Mouse (Mus musculus) T-helper 1 cell (primary cell): ENCODE measurements around the gene Pkdrej.

Experiments used
- in situ Hi-C: fragments of 300-600 bp; cut with MboI, MseI; formaldehyde crosslinking; loops from one replicate; pipeline ENCODE4 v1.15.1; 2025; ENCODE audit warnings: high pct_unique_total_duplicates

The Pkdrej gene

DNA sequence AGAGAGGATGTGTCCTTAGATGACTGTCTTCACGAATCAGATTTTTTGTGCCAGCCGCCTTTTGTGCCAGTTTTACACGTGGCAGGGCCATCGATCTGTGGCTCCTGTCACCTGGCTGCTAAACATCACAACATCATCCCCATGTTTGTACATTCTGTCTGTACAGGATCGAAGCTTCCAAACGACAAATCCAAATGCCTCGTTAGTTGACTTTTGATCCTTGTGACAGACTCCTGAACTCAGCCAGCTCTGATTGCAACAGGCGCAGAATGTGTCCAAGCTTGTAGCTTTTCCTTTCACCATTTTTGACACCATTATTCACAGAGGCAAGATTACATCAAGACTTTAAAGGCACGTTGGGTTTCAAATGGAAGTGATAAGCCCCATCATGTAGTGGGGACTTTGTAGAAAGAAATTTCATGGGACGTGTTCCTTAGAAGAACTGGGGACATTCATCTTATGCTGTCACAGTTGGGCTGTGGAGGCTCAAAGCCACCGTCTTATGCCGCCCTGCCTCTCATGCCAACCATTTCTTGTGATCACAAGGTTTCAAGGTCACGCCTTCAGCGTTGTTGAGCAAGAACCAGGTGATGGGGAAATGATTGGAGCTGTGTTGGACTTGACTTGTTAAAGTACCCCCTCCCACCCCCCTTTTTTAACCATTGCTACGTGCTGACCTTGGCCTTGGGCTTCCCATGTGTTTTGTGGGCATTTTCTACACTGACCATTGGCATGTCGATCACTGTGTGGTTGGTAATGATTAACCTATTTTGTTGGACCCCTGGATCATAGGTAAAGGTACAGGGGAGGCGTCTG is 50.0 kb downstream of the Pkdrej start:
- in situ Hi-C loops: loop anchor here (5.0 kb wide), 1 partner anchor 759 kb away; no protein-coding TSS in a partner anchor

DNA sequence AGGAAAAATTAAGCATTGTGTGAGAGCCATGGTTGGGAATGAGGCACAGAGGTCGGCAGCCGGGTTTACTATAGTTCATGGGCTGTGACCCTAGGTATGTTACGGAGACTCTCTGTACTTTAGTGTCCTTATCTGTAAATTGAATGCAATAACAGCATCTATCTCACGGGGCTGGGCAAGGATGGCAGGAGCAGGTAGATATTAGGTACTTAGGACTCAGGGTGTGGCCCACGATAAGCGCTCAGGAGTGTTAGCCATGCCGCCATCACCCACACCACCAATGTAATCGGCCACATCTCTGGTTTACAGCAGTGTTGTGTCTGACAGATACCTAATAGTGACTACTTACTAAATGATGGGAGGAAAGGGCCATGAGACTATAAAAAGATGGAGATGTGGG is 52.5 kb downstream of the Pkdrej start:
- in situ Hi-C loops: no loop called here

- in situ Hi-C loops: no loop called here
Measured at GRCm38 (mm10) chr15:85766677-85767076, 54.9 kb downstream of the Pkdrej start.

DNA sequence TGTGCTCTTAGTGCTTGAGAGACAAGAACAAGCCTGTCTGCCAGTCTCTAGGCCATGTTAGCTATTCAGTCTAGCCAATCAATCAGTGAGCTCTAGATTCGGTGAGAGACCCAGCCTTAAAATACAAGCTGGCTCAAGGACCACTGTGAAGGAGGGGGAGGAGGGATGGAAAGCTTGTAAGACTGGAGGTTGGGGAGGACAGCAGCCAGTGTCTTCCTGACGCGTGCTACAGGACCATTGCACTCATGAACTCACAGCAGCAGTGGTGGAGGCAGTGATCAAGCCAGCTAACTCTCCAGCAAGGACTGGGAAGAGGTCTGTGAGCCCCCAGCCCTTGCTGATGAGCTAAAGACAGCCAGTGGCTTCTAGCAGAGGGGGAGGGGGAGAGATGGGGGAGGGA is 56.5 kb downstream of the Pkdrej start:
- in situ Hi-C loops: no loop called here
